Mouse (Mus musculus) layer of hippocampus, adult 2 months (tissue): ENCODE data around the gene Ifrd2. TPM values are rescaled to one million over a fixed set of nuclear protein-coding genes. Genes with fewer than 3 reads are reported as not detected.

Experiments
- DNase-seq, 2 experiments: peaks; one replicate each; pipeline ENCODE4 v3.0.0; 2022; ENCODE audit warnings: low spot score in 2 of 2
- H3K27ac ChIP-seq: fragments of 200-600 bp; 2 replicates; pipeline ENCODE4 v1.8.1; 2022
- H3K4me3 ChIP-seq: fragments of 200-600 bp; 2 replicates; pipeline ENCODE4 v1.8.1; 2022; ENCODE audit warnings: mild to moderate bottlenecking
- CTCF ChIP-seq: fragments of 200-600 bp; conservative IDR thresholded peaks from 2 replicates; pipeline ENCODE4 v1.8.1; 2022; ENCODE audit warnings: antibody characterized with exemption, mild to moderate bottlenecking, moderate library complexity
- total RNA-seq, 2 experiments: library from RNA; stranded (reverse); gene quantifications; 2 replicates each; pipeline ENCODE4 v1.2.3; 2021

Ifrd2 gene
- total RNA-seq, 2 experiments from 2014 or later: 13.7 to 15.2 TPM

GRCm38 (mm10) chr9:107634406-107635278, 47.2 kb downstream of the Ifrd2 start:
- TF ChIP-seq CTCF: no peak
- H3K27ac ChIP-seq: peak overlapping the region; percentile 92
- no peak for DNase-seq
- peak overlapping the region; percentile 95 for H3K4me3 ChIP-seq

- H3K4me3 ChIP-seq: peak within 1 kb of the TSS; percentile 95
- TF ChIP-seq CTCF: no peak; the same call in 1 of the 2 replicates
- peak within 1 kb of the TSS; percentile 92 for H3K27ac ChIP-seq
- peak; percentile 95 for DNase-seq
Measured at GRCm38 (mm10) chr9:107635279-107636028, 48.0 kb downstream of the Ifrd2 start, which contains the start of gene Gnai2. Gene Gnai2 (minus strand): TSS chr9:107635367.

GRCm38 (mm10) chr9:107637070-107637469, 49.6 kb downstream of the Ifrd2 start:
- TF ChIP-seq CTCF: no peak
- H3K27ac ChIP-seq: 0 out of 2 replicates have a peak overlapping the region, but pooled peaks have one; percentile 2

GRCm38 (mm10) chr9:107640257-107640772, 52.9 kb downstream of the Ifrd2 start:
- no peak for TF ChIP-seq CTCF

More at GRCm38 (mm10) chr9:107637070-107637469, 49.6 kb downstream of the Ifrd2 start:
- no peak for DNase-seq
- H3K4me3 ChIP-seq: no peak overlapping the region

GRCm38 (mm10) chr9:107641666-107642065, 54.2 kb downstream of the Ifrd2 start:
- no peak for DNase-seq
- Histone ChIP-seq H3K27ac (peak overlapping the region; percentile 46; the same call in 1 of the 2 replicates), H3K4me3 (no peak overlapping the region)
- TF ChIP-seq CTCF: no peak

More at GRCm38 (mm10) chr9:107640257-107640772, 52.9 kb downstream of the Ifrd2 start:
- Histone ChIP-seq H3K27ac (no peak overlapping the region), H3K4me3 (no peak overlapping the region)
- DNase-seq: no peak

Other genes with a start within 250 kb of the Ifrd2 start
- gene Hemk1, start 249.3 kb upstream of the Ifrd2 start, total RNA-seq: 10 to 100 TPM; 15.9 to 21.4 TPM
- gene 6430571L13Rik, start 247.0 kb upstream of the Ifrd2 start, total RNA-seq: 1 to 10 TPM; 2.5 to 2.9 TPM
- 10 to 100 TPM; 18.1 to 19.3 TPM for gene Cacna2d2, start 188.0 kb upstream of the Ifrd2 start, total RNA-seq
- gene Tmem115, start 53.7 kb upstream of the Ifrd2 start, total RNA-seq: 10 to 100 TPM; 35.8 to 41.0 TPM
- 10 to 100 TPM; 13.8 to 15.3 TPM for gene Cyb561d2, start 45.4 kb upstream of the Ifrd2 start, total RNA-seq
- 10 to 100 TPM; 44.2 to 45.2 TPM for gene Nprl2, start 45.4 kb upstream of the Ifrd2 start, total RNA-seq
- 1 to 10 TPM; 4.7 to 5.7 TPM for gene Zmynd10, start 40.3 kb upstream of the Ifrd2 start, total RNA-seq
- 10 to 100 TPM; 16.2 to 17.6 TPM for gene Rassf1, start 36.1 kb upstream of the Ifrd2 start, total RNA-seq
- 10 to 100 TPM; 77.2 to 83.1 TPM for gene Tusc2, start 24.4 kb upstream of the Ifrd2 start, total RNA-seq
- 10 to 100 TPM; 11.5 to 16.9 TPM for gene Hyal2, start 19.7 kb upstream of the Ifrd2 start, total RNA-seq
- gene Hyal1, start 10.7 kb upstream of the Ifrd2 start, total RNA-seq: 1 to 10 TPM; 6.9 to 7.6 TPM
- gene Naa80, start 8.8 kb upstream of the Ifrd2 start, total RNA-seq: 10 to 100 TPM; 10.9 to 12.6 TPM
- gene Hyal3, start 6.8 kb upstream of the Ifrd2 start, total RNA-seq: 1 to 10 TPM; 2.0 to 2.1 TPM
- 1 to 10 TPM; 1.9 to 2.2 TPM for gene Sema3b, start 21.6 kb downstream of the Ifrd2 start, total RNA-seq
- gene Gnai2, start 47.7 kb downstream of the Ifrd2 start, total RNA-seq: 100 to 1,000 TPM; 208 to 222 TPM
- gene Slc38a3, start 81.9 kb downstream of the Ifrd2 start, total RNA-seq: 10 to 100 TPM; 55.7 to 65.0 TPM
- gene Gnat1, start 92.1 kb downstream of the Ifrd2 start, total RNA-seq: under 1 TPM in 1 of 2 experiments, not detected in 1; 0.17 TPM
- 1 to 10 TPM; 2.8 to 3.5 TPM for gene Sema3f, start 122.8 kb downstream of the Ifrd2 start, total RNA-seq
- 100 to 1,000 TPM; 141 to 159 TPM for gene Rbm5, start 183.4 kb downstream of the Ifrd2 start, total RNA-seq